In genomic region chr15:102107689-102108573, GRCm38 (mm10) we compare ENCODE assay signal across 9 mouse cellular contexts. TPM values are rescaled to one million over a fixed set of nuclear protein-coding genes. Genes with fewer than 3 reads are reported as not detected.
DNase-seq lines count a peak whose midpoint lies in the region; ATAC-seq lines count a peak whose summit lies in the region.
"Had no signal": no experiment of that assay in that cellular context is flagged by ENCODE, and none has a peak within 500 bp of the region (broad histone marks: within the 10 kb centered on the region; RNA-seq: fewer than 3 reads in every experiment).

No protein-coding gene starts in this region.

- peaks cover 49% of the 10 kb centered on the region for H3K27me3 ChIP-seq in embryonic facial prominence, embryonic 10.5 days (replicated peaks; ENCODE audit: low read depth, poor library complexity, severe bottlenecking)
- H3K27me3 ChIP-seq in heart, embryonic 15.5 days: peaks cover 3% of the 10 kb centered on the region
- H3K27me3 ChIP-seq in midbrain, embryonic 11.5 days (ENCODE audit: control insufficient read depth, insufficient read depth, low read length): peaks cover 28% of the 10 kb centered on the region
- H3K27me3 ChIP-seq: stomach, embryonic 15.5 days had no signal

- no peak for ATAC-seq in heart, embryonic 15.5 days (replicated peaks; ENCODE audit: insufficient number of reproducible peaks, insufficient read depth, low FRiP score, low read depth)
- ATAC-seq in midbrain, embryonic 11.5 days (ENCODE audit: low FRiP score): no peak

- H3K4me2 ChIP-seq in heart, embryonic 15.5 days: 0 out of 2 replicates have a peak overlapping the region, but pooled peaks have one; percentile 9
- H3K4me2 ChIP-seq in midbrain, embryonic 11.5 days: no peak overlapping the region

- no peak overlapping the region for H3K4me3 ChIP-seq in embryonic facial prominence, embryonic 10.5 days
- no peak overlapping the region for H3K4me3 ChIP-seq in heart, embryonic 15.5 days
- no peak overlapping the region for H3K4me3 ChIP-seq in midbrain, embryonic 11.5 days (ENCODE audit: low read depth, low read length)

- DNase-seq in right cerebral cortex, adult 2 months (ENCODE audit: low spot score in 2 of 2): peak; percentile 83 to 85
- no peak for DNase-seq in right cerebral cortex, postnatal 25 days
- peak; percentile 80 for DNase-seq in adrenal gland, postnatal 10 days
- DNase-seq in embryonic facial prominence, embryonic 10.5 days (ENCODE audit: low spot score): peak; percentile 77
- peak; percentile 58 to 81 for DNase-seq in layer of hippocampus, postnatal 25 days (ENCODE audit: extremely low spot score in 1 of 2, low spot score in 1 of 2)
- DNase-seq in midbrain, embryonic 11.5 days (ENCODE audit: low spot score, missing footprints): peak; percentile 96
- DNase-seq in testis, postnatal 10 days (ENCODE audit: low spot score): peak; percentile 87

- peaks cover 78% of the 10 kb centered on the region for H3K4me1 ChIP-seq in embryonic facial prominence, embryonic 10.5 days
- H3K4me1 ChIP-seq in heart, embryonic 15.5 days (replicated peaks): peaks cover 67% of the 10 kb centered on the region
- H3K4me1 ChIP-seq in midbrain, embryonic 11.5 days (ENCODE audit: control insufficient read depth, insufficient read depth, low read length): peaks cover 16% of the 10 kb centered on the region; the same call in 1 of the 2 replicates

- peaks cover 60% of the 10 kb centered on the region for H3K36me3 ChIP-seq in embryonic facial prominence, embryonic 10.5 days (replicated peaks)
- H3K36me3 ChIP-seq in heart, embryonic 15.5 days: peaks cover 57% of the 10 kb centered on the region
- no peaks in the 10 kb centered on the region for H3K36me3 ChIP-seq in midbrain, embryonic 11.5 days (ENCODE audit: control insufficient read depth, insufficient read depth, low read length)

- H3K9ac ChIP-seq in heart, embryonic 15.5 days: no peak overlapping the region
- H3K9ac ChIP-seq in midbrain, embryonic 11.5 days (ENCODE audit: low read length): no peak overlapping the region
- H3K9ac ChIP-seq: stomach, embryonic 15.5 days had no signal

- WGBS in embryonic facial prominence, embryonic 10.5 days: 45% methylated on average over 13 of the region's 13 CpGs
- 34% methylated on average over 13 of the region's 13 CpGs for WGBS in heart, embryonic 15.5 days
- WGBS in midbrain, embryonic 11.5 days: 37% methylated on average over 13 of the region's 13 CpGs

- no peaks in the 10 kb centered on the region for H3K9me3 ChIP-seq in embryonic facial prominence, embryonic 10.5 days
- no peaks in the 10 kb centered on the region for H3K9me3 ChIP-seq in heart, embryonic 15.5 days (replicated peaks)
- H3K9me3 ChIP-seq in midbrain, embryonic 11.5 days (ENCODE audit: control insufficient read depth, low read length): no peaks in the 10 kb centered on the region
- H3K9me3 ChIP-seq: stomach, embryonic 15.5 days had no signal

- H3K27ac ChIP-seq in embryonic facial prominence, embryonic 10.5 days (replicated peaks): no peak overlapping the region
- H3K27ac ChIP-seq in heart, embryonic 15.5 days: peak overlapping the region; percentile 21
- no peak overlapping the region for H3K27ac ChIP-seq in midbrain, embryonic 11.5 days (ENCODE audit: low read depth, low read length)
- H3K27ac ChIP-seq: stomach, embryonic 15.5 days had no signal

RNA-seq across cellular contexts. Expression of gene Tns2, which starts 7.7 kb away (rescaled TPM):
- 10 to 100 TPM; 64.5 to 84.6 TPM for total RNA-seq in adrenal gland, postnatal 10 days (2021)
- polyA plus RNA-seq in embryonic facial prominence, embryonic 10.5 days (2016; fragmentation: Nextera tagmentation; extraction: Ambion mirVana): 12.3 and 14.9 TPM in 2 replicates
- polyA plus RNA-seq in heart, embryonic 15.5 days (2015; fragmentation: Nextera tagmentation; extraction: Ambion mirVana): 30.9 and 31.0 TPM in 2 replicates
- 10 to 100 TPM; 13.3 to 15.0 TPM for total RNA-seq in layer of hippocampus, postnatal 25 days (2021)
- polyA plus RNA-seq in midbrain, embryonic 11.5 days (2014; fragmentation: Nextera tagmentation; extraction: Ambion mirVana): 7.5 TPM in 2 replicates

RNA-seq across cellular contexts. Expression of gene Spryd3, which starts 28.1 kb away (rescaled TPM):
- 10 to 100 TPM; 27.4 to 31.5 TPM for total RNA-seq in adrenal gland, postnatal 10 days (2021)
- 12.7 and 13.2 TPM in 2 replicates for polyA plus RNA-seq in embryonic facial prominence, embryonic 10.5 days (2016; fragmentation: Nextera tagmentation; extraction: Ambion mirVana)
- polyA plus RNA-seq in heart, embryonic 15.5 days (2015; fragmentation: Nextera tagmentation; extraction: Ambion mirVana): 16.0 and 22.4 TPM in 2 replicates
- total RNA-seq in layer of hippocampus, postnatal 25 days (2021): 100 to 1,000 TPM; 149 to 154 TPM
- polyA plus RNA-seq in midbrain, embryonic 11.5 days (2014; fragmentation: Nextera tagmentation; extraction: Ambion mirVana): 9.8 and 10.5 TPM in 2 replicates

RNA-seq across cellular contexts. Expression of gene Eif4b, which starts 34.4 kb away (rescaled TPM):
- 100 to 1,000 TPM; 248 to 266 TPM for total RNA-seq in adrenal gland, postnatal 10 days (2021)
- polyA plus RNA-seq in embryonic facial prominence, embryonic 10.5 days (2016; fragmentation: Nextera tagmentation; extraction: Ambion mirVana): 133 and 136 TPM in 2 replicates
- 56.5 and 71.8 TPM in 2 replicates for polyA plus RNA-seq in heart, embryonic 15.5 days (2015; fragmentation: Nextera tagmentation; extraction: Ambion mirVana)
- 100 to 1,000 TPM; 182 to 188 TPM for total RNA-seq in layer of hippocampus, postnatal 25 days (2021)
- 106 and 107 TPM in 2 replicates for polyA plus RNA-seq in midbrain, embryonic 11.5 days (2014; fragmentation: Nextera tagmentation; extraction: Ambion mirVana)

RNA-seq across cellular contexts. Expression of gene Igfbp6, which starts 36.2 kb away (rescaled TPM):
- 10 to 100 TPM; 40.3 to 48.1 TPM for total RNA-seq in adrenal gland, postnatal 10 days (2021)
- 0.26 and 0.36 TPM in 2 replicates for polyA plus RNA-seq in embryonic facial prominence, embryonic 10.5 days (2016; fragmentation: Nextera tagmentation; extraction: Ambion mirVana)
- polyA plus RNA-seq in heart, embryonic 15.5 days (2015; fragmentation: Nextera tagmentation; extraction: Ambion mirVana): 9.5 and 10.2 TPM in 2 replicates
- 10 to 100 TPM in 1 of 2 experiments, 1 to 10 TPM in 1; 8.0 to 11.1 TPM for total RNA-seq in layer of hippocampus, postnatal 25 days (2021)
- polyA plus RNA-seq in midbrain, embryonic 11.5 days (2014; fragmentation: Nextera tagmentation; extraction: Ambion mirVana): 0.34 and 0.40 TPM in 2 replicates

RNA-seq across cellular contexts. Expression of gene Soat2, which starts 42.4 kb away (rescaled TPM):
- 1 to 10 TPM; 4.9 to 8.1 TPM for total RNA-seq in adrenal gland, postnatal 10 days (2021)
- 0.09 and 0.18 TPM in 2 replicates for polyA plus RNA-seq in embryonic facial prominence, embryonic 10.5 days (2016; fragmentation: Nextera tagmentation; extraction: Ambion mirVana)
- polyA plus RNA-seq in heart, embryonic 15.5 days (2015; fragmentation: Nextera tagmentation; extraction: Ambion mirVana): 0.23 and 0.63 TPM in 2 replicates
- total RNA-seq in layer of hippocampus, postnatal 25 days (2021): not detected
- polyA plus RNA-seq in midbrain, embryonic 11.5 days (2014; fragmentation: Nextera tagmentation; extraction: Ambion mirVana): not detected in 2 replicates
